Mouse (Mus musculus): ENCODE measurements at regions not wholly inside any gene's neighbourhood (a gene's known extent, or its start where the extent isn't known, plus 50 kb on each side); places are given as distances from the start of the nearest gene placed in this dataset.
A peak's percentile ranks its signal among the peaks of the same experiment; 100 is the strongest.

GRCm38 (mm10) chr15:97620261-97620660, 85.4 kb downstream of the Rpap3 start:
- Histone ChIP-seq H3K27ac (ENCODE audit: low read depth, low read length) (no peak overlapping the region), H3K4me2 (ENCODE audit: low read depth) (no peak overlapping the region), H3K9ac (no peak overlapping the region), H3K27me3 (ENCODE audit: insufficient read depth, low read length) (no peaks in the 10 kb centered on the region), H3K4me1 (ENCODE audit: insufficient read depth) (no peaks in the 10 kb centered on the region), H3K4me3 (ENCODE audit: low read depth, low read length) (no peak overlapping the region), H3K36me3 (ENCODE audit: insufficient read depth) (no peaks in the 10 kb centered on the region), H3K9me3 (ENCODE audit: low read length) (no peaks in the 10 kb centered on the region)
- no peak for TF ChIP-seq CTCF (IDR thresholded peaks at IDR 0.05; ENCODE audit: low read depth)
- ATAC-seq (no peak), DNase-seq (no peak)
- WGBS: 68% methylated on average over 6 of the region's 6 CpGs

- no peak overlapping the region for H3K27ac ChIP-seq (ENCODE audit: low read depth, low read length)
- H3K4me2 ChIP-seq (ENCODE audit: low read depth): no peak overlapping the region
- ATAC-seq (no peak), DNase-seq (no peak)
- H3K4me3 ChIP-seq (ENCODE audit: low read depth, low read length): no peak overlapping the region
- no peaks in the 10 kb centered on the region for H3K4me1 ChIP-seq (ENCODE audit: insufficient read depth)
- no peaks in the 10 kb centered on the region for H3K27me3 ChIP-seq (ENCODE audit: insufficient read depth, low read length)
- no peaks in the 10 kb centered on the region for H3K9me3 ChIP-seq (ENCODE audit: low read length)
- no peak for TF ChIP-seq CTCF (IDR thresholded peaks at IDR 0.05; ENCODE audit: low read depth)
- no peak overlapping the region for H3K9ac ChIP-seq
- 86% methylated on average over 7 of the region's 7 CpGs for WGBS
- no peaks in the 10 kb centered on the region for H3K36me3 ChIP-seq (ENCODE audit: insufficient read depth)
Measured at GRCm38 (mm10) chr15:97619764-97620163, 85.9 kb downstream of the Rpap3 start.

DNA sequence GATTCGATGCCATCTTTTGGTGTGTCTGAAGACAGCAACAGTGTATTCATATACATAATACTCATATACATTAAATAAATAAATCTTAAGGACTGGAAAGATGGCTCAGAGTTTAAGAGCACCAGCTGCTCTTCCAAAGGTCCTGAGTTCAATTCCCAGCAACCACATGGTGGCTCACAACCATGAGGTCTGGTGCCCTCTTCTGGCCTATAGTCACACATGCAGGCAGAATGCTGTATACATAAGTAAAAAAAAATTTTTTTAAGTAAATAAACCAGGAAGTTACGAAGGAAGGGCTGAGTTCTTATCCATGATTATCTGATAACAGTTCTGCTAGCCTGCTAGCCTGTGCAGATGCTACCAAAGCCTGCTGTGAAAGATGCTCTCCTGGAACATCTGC, 93.3 kb downstream of the Rpap3 start:
- H3K9me3 ChIP-seq (ENCODE audit: low read length): no peaks in the 10 kb centered on the region
- ATAC-seq (no peak), DNase-seq (no peak)
- WGBS: 91% methylated on average over 2 of the region's 2 CpGs
- no peaks in the 10 kb centered on the region for H3K27me3 ChIP-seq (ENCODE audit: insufficient read depth, low read length)
- H3K4me1 ChIP-seq (ENCODE audit: insufficient read depth): no peaks in the 10 kb centered on the region
- H3K4me3 ChIP-seq (ENCODE audit: low read depth, low read length): no peak overlapping the region
- peak; percentile 39; the same call in 1 of the 2 replicates for TF ChIP-seq CTCF (IDR thresholded peaks at IDR 0.05; ENCODE audit: low read depth)
- H3K4me2 ChIP-seq (ENCODE audit: low read depth): no peak overlapping the region
- H3K36me3 ChIP-seq (ENCODE audit: insufficient read depth): no peaks in the 10 kb centered on the region
- H3K27ac ChIP-seq (ENCODE audit: low read depth, low read length): no peak overlapping the region
- no peak overlapping the region for H3K9ac ChIP-seq

- Histone ChIP-seq H3K36me3 (ENCODE audit: insufficient read depth) (no peaks in the 10 kb centered on the region), H3K4me1 (ENCODE audit: insufficient read depth) (peaks cover 8% of the 10 kb centered on the region), H3K4me2 (ENCODE audit: low read depth) (no peak overlapping the region), H3K27me3 (ENCODE audit: insufficient read depth, low read length) (no peaks in the 10 kb centered on the region), H3K9me3 (ENCODE audit: low read length) (no peaks in the 10 kb centered on the region), H3K27ac (ENCODE audit: low read depth, low read length) (no peak overlapping the region), H3K4me3 (ENCODE audit: low read depth, low read length) (no peak overlapping the region), H3K9ac (no peak overlapping the region)
- TF ChIP-seq CTCF (IDR thresholded peaks at IDR 0.05; ENCODE audit: low read depth): no peak
- WGBS: 88% methylated on average over 4 of the region's 4 CpGs
- DNase-seq: no peak
- no peak for ATAC-seq
Measured at GRCm38 (mm10) chr15:97610767-97611166, 94.9 kb downstream of the Rpap3 start.

DNA sequence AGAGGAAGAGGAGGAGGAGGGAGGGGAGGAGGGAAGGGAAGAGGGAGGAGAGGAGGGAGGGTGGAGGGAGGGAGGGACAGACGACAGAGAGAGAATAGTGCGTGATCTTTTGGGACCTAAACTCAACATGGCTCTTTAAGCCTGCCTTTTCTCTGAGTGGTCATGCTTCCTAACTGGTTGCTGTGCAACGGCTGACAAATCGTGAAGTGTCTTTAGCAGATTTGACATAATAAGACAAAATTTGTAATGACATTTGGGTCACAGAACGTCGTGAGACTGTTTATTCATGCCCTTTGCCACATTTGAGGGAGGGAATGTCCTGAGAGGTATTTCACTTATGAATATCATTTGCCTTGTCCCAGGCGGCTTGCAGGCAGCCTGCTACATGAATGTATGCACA, 96.1 kb downstream of the Rpap3 start:
- TF ChIP-seq CTCF (IDR thresholded peaks at IDR 0.05; ENCODE audit: low read depth): no peak
- Histone ChIP-seq H3K27ac (ENCODE audit: low read depth, low read length) (no peak overlapping the region), H3K27me3 (ENCODE audit: insufficient read depth, low read length) (no peaks in the 10 kb centered on the region), H3K4me1 (ENCODE audit: insufficient read depth) (peaks cover 8% of the 10 kb centered on the region), H3K36me3 (ENCODE audit: insufficient read depth) (no peaks in the 10 kb centered on the region), H3K4me3 (ENCODE audit: low read depth, low read length) (no peak overlapping the region), H3K9me3 (ENCODE audit: low read length) (no peaks in the 10 kb centered on the region), H3K4me2 (ENCODE audit: low read depth) (no peak overlapping the region), H3K9ac (no peak overlapping the region)
- 70% methylated on average over 7 of the region's 7 CpGs for WGBS
- ATAC-seq (no peak), DNase-seq (no peak)

DNA sequence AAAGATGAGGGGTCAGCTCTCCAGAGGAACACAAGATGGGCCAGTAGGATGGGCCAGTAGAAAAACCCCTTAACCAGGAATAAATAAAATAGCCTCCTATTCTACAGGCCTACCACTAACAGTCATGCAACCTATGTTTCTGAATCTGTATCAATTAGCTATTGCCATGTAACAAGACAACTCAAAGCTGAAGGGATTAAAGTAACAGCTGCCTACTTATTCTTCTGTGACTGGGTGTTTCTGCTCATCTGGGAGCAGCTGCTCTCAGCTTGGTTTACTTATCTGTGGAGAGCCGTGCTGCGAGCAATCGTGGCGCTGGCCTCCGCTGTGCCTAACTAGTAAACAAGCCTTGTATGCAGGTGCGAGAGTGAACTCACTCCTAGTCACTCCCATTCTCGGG, 97.0 kb downstream of the Rpap3 start:
- no peaks in the 10 kb centered on the region for H3K9me3 ChIP-seq (ENCODE audit: low read length)
- H3K27me3 ChIP-seq (ENCODE audit: insufficient read depth, low read length): no peaks in the 10 kb centered on the region
- no peak overlapping the region for H3K9ac ChIP-seq
- no peak overlapping the region for H3K27ac ChIP-seq (ENCODE audit: low read depth, low read length)
- 86% methylated on average over 7 of the region's 7 CpGs for WGBS
- H3K4me3 ChIP-seq (ENCODE audit: low read depth, low read length): no peak overlapping the region
- H3K4me2 ChIP-seq (ENCODE audit: low read depth): no peak overlapping the region
- TF ChIP-seq CTCF (IDR thresholded peaks at IDR 0.05; ENCODE audit: low read depth): no peak
- no peak for DNase-seq
- H3K36me3 ChIP-seq (ENCODE audit: insufficient read depth): no peaks in the 10 kb centered on the region
- no peak for ATAC-seq
- H3K4me1 ChIP-seq (ENCODE audit: insufficient read depth): peaks cover 8% of the 10 kb centered on the region

- peak; percentile 44 for ATAC-seq
- Histone ChIP-seq H3K27me3 (ENCODE audit: insufficient read depth, low read length) (no peaks in the 10 kb centered on the region), H3K36me3 (ENCODE audit: insufficient read depth) (no peaks in the 10 kb centered on the region), H3K4me2 (ENCODE audit: low read depth) (peak overlapping the region; percentile 84), H3K4me3 (ENCODE audit: low read depth, low read length) (peak overlapping the region; percentile 43), H3K27ac (ENCODE audit: low read depth, low read length) (peak overlapping the region; percentile 90), H3K9me3 (ENCODE audit: low read length) (no peaks in the 10 kb centered on the region), H3K9ac (peak overlapping the region; percentile 71), H3K4me1 (ENCODE audit: insufficient read depth) (peaks cover 8% of the 10 kb centered on the region)
- DNase-seq: peak; percentile 66
- TF ChIP-seq CTCF (IDR thresholded peaks at IDR 0.05; ENCODE audit: low read depth): no peak
- WGBS: 22% methylated on average over 15 of the region's 15 CpGs
Measured at GRCm38 (mm10) chr15:97607617-97608206, 97.9 kb downstream of the Rpap3 start.
